Mouse (Mus musculus) frontal cortex, postnatal 25 days (tissue): ENCODE measurements at regions not wholly inside any gene's neighbourhood (a gene's known extent, or its start where the extent isn't known, plus 50 kb on each side); places are given as distances from the start of the nearest gene placed in this dataset.

ENCODE experiments used
- DNase-seq, 2 experiments: peaks; one replicate each; pipeline ENCODE4 v3.0.0; 2022; ENCODE audit warnings: low spot score in 2 of 2

- no peak for DNase-seq
Observed at GRCm38 (mm10) chr16:93533205-93533604, 70.7 kb downstream of the Setd4 start.

GRCm38 (mm10) chr16:93531937-93532336 lies 71.9 kb downstream of the Setd4 start:
- no peak for DNase-seq

GRCm38 (mm10) chr16:93522485-93522884 lies 81.4 kb downstream of the Setd4 start:
- no peak for DNase-seq

GRCm38 (mm10) chr16:93520481-93520880 lies 83.4 kb downstream of the Setd4 start:
- DNase-seq = no peak

GRCm38 (mm10) chr16:93518620-93519019 lies 85.2 kb downstream of the Setd4 start:
- no peak for DNase-seq

- no peak for DNase-seq
Observed at GRCm38 (mm10) chr16:93516793-93517192, 87.1 kb downstream of the Setd4 start.

GRCm38 (mm10) chr16:93515456-93515941 lies 88.4 kb downstream of the Setd4 start:
- no peak for DNase-seq

- DNase-seq = no peak
Observed at GRCm38 (mm10) chr16:93513616-93514041, 90.2 kb downstream of the Setd4 start.

GRCm38 (mm10) chr16:93511988-93512387 lies 91.9 kb downstream of the Setd4 start:
- DNase-seq = no peak

GRCm38 (mm10) chr16:93511517-93511916 lies 92.3 kb downstream of the Setd4 start:
- no peak for DNase-seq

- no peak for DNase-seq
Observed at GRCm38 (mm10) chr16:93498800-93499199, 105.1 kb downstream of the Setd4 start.

GRCm38 (mm10) chr16:93493337-93494002 lies 110.4 kb downstream of the Setd4 start:
- DNase-seq = no peak

- no peak for DNase-seq
Observed at GRCm38 (mm10) chr16:93486646-93487550, 117.0 kb downstream of the Setd4 start.

GRCm38 (mm10) chr16:93469957-93470356 lies 133.9 kb downstream of the Setd4 start:
- no peak for DNase-seq

- DNase-seq = no peak
Observed at GRCm38 (mm10) chr16:93465741-93466140, 138.1 kb downstream of the Setd4 start.

- DNase-seq = no peak
Observed at GRCm38 (mm10) chr16:93464898-93465297, 139.0 kb downstream of the Setd4 start.

GRCm38 (mm10) chr16:93463405-93463804 lies 140.5 kb downstream of the Setd4 start:
- no peak for DNase-seq

GRCm38 (mm10) chr16:93462286-93462610 lies 141.6 kb downstream of the Setd4 start:
- DNase-seq = no peak

- no peak for DNase-seq
Observed at GRCm38 (mm10) chr16:93461406-93462285, 142.2 kb downstream of the Setd4 start.

- DNase-seq = no peak
Observed at GRCm38 (mm10) chr16:93459497-93460240, 144.2 kb downstream of the Setd4 start.
